Mouse (Mus musculus): Measurements from ENCODE around the gene Mpig6b.
A peak's percentile ranks its signal among the peaks of the same experiment; 100 is the strongest.

The Mpig6b gene

GRCm38 (mm10) chr17:35085208-35085865 is 19.4 kb upstream of the Mpig6b start, which contains the start of gene Ly6g6f:
Gene Ly6g6f, minus strand, starts transcription at chr17:35085610.
- DNase-seq (ENCODE audit: low spot score in 2 of 2): no peak

DNA sequence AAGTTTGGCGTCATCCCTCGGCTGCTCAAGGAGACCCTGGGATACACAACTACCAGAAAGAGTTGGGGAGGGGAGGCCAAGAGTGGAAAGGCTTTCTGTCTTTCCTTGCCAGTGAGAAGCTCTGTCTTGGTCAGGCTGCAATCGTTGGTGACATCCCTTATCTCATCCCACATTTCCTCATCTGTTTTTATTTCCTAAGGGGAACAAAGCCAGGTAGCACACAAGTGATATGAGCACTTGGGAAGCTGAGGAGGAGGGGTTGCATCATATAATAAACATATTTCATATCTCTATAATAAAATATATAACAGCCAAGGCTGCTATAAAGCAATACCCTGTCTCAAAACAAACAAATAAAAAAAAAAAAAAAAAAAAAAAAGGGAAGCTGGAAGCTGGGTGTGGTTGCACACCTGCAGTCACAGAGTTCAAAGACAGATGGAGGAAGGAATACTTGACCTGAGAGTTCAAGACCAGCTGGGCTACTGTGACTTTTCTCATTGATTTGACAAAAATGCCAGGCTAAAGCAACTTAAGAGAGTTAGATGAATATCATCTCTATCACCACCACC is 18.0 kb upstream of the Mpig6b start:
- DNase-seq (ENCODE audit: low spot score in 2 of 2): no peak

DNA sequence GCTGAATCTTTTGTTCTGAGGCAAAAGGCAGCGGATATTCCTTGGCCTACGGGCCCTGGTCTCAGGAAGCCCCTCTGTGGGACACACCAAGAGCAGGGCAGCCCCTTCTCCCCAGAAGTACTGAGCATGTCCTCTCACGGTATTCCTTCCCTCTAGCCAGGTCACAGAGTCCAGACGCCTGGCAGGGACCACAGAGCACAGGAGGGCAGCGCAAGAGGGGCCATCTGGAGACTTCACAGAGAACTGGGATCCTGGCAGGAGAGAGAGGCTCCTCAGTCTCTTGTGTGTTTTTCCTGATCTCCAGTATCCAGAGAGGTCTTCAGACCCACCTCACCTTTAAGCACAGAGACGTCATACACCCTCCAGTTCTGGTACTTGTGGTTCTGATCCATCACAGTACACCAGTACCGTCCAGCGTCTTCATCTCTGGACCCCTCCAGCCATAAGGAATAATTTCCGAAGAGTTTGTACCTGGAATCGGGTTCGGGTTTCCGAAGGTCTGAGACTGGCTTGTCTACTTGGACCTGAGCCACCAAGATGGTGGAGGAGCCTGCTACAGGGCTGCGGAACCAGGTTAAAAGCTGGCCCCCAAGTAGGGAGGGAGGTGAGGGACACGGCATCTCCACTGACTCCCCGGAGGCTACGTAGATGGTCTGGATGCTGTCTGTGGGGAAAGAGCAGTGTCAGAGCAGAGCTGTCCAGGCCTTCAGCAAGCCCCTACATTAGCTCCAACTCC is 17.0 kb upstream of the Mpig6b start:
- no peak for DNase-seq (ENCODE audit: low spot score in 2 of 2)

GRCm38 (mm10) chr17:35080710-35081109 is 14.7 kb upstream of the Mpig6b start:
- DNase-seq (ENCODE audit: low spot score in 2 of 2): no peak

DNA sequence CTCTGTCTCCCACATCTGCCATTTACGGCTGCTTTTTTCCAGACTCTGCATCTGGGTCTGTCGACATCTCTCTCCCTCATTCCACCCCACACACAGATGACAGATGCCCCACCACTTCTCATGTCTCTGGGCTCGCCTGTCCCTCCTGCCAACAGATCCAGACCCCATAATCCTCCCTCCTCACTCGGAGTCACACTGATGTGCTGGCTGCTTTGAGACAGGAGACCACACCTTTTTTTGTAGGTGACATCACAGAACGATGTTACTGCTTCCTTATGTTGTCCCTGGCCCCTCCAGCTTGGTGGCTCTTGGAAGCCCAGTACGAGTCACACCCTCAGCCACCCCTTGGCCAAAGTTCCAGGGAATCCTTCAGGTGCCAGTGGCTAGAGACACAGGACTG is 14.3 kb upstream of the Mpig6b start:
- no peak for DNase-seq (ENCODE audit: low spot score in 2 of 2)

GRCm38 (mm10) chr17:35079778-35080177 is 13.8 kb upstream of the Mpig6b start:
- DNase-seq (ENCODE audit: low spot score in 2 of 2): no peak

DNA sequence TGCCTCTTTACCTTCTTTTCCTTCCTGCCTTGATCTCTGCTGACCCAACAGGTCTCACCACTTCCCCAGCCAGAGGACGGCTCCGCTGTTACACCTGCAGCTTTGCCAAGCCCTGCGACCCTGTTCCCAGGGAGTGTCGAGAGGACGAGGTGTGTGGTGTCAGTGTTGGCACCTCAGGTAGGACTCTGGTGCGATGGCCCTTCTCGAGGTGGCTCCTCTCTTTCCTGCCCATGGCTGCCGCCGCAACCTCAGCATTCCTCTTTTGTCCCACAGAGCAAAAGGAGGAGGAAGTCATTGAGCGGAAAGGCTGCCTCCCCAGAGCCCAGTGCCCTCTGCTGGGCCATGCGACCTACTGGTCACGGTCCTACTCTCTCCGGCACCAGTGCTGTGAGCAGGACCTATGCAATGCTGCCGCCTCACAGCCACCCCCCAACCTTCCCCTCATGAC is 11.8 kb upstream of the Mpig6b start, which contains the start of gene Ly6g6d:
TSS of gene Ly6g6d (minus strand) at position 280 of the 448 bp plus-strand sequence.
- peak in 1 of 2 experiments; percentile 50 for DNase-seq (ENCODE audit: low spot score in 2 of 2)

- peak in 1 of 2 experiments; percentile 25 for DNase-seq (ENCODE audit: low spot score in 2 of 2)
Observed at GRCm38 (mm10) chr17:35077285-35077684, 11.3 kb upstream of the Mpig6b start.

GRCm38 (mm10) chr17:35076507-35077176 is 10.7 kb upstream of the Mpig6b start, which contains the start of gene Ly6g6e:
Gene Ly6g6e, plus strand, starts transcription at chr17:35076902.
- DNase-seq (ENCODE audit: low spot score in 2 of 2): no peak

DNA sequence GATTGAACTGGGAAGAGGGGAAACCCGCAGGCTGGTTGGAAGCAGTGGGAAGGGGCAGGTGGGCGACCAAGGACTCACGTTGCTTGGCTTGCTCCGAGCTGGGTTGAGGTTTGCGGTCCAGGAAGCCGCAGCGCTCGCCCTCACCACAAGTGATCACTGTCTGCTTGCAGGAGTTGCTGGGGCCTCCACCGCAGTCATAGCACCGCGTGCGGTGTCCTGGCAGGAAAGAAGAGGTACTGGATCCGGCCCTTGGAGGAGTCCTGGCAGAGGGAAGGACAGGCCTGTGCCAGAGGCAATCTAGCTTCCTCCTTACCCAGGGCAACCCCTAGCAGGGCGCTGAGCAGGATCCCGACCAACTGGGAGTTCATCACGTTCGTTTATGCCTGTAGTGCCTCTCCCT is 8.1 kb upstream of the Mpig6b start:
- DNase-seq (ENCODE audit: low spot score in 2 of 2): no peak

GRCm38 (mm10) chr17:35071454-35071853 is 5.5 kb upstream of the Mpig6b start:
- no peak for DNase-seq (ENCODE audit: low spot score in 2 of 2)

DNA sequence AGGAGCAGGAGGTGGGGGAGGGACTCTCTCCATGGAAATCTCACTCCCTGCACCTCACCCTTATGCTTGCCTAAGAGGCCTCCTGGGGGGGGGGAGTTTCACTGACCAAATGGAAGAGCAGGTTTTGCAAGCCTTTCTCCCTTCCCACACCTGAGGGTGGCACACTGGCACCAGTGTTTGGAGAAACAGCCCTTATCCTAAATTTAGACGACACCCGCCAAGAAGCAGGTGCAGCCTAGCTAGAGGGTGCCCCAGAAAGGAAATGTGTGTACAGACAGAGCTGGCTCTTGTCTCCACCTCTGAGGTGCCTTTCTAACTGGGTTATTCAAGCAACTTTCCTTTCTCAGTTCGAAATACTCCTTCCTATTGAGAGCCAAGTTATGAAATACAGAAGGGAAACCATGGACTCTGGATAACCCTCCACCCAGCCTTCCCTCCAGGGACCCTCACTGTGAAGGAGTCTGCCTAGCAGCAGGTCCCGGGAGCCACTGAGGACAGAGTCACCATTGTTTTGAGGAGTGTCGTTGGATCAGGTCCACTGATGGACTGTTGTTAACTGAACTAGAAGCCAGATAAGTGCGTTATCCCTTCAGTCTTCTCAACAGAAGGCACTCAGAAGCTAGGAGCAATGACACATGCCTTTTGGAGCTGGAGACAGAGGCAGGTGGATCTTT is 4.7 kb upstream of the Mpig6b start:
- DNase-seq (ENCODE audit: low spot score in 2 of 2): no peak

DNA sequence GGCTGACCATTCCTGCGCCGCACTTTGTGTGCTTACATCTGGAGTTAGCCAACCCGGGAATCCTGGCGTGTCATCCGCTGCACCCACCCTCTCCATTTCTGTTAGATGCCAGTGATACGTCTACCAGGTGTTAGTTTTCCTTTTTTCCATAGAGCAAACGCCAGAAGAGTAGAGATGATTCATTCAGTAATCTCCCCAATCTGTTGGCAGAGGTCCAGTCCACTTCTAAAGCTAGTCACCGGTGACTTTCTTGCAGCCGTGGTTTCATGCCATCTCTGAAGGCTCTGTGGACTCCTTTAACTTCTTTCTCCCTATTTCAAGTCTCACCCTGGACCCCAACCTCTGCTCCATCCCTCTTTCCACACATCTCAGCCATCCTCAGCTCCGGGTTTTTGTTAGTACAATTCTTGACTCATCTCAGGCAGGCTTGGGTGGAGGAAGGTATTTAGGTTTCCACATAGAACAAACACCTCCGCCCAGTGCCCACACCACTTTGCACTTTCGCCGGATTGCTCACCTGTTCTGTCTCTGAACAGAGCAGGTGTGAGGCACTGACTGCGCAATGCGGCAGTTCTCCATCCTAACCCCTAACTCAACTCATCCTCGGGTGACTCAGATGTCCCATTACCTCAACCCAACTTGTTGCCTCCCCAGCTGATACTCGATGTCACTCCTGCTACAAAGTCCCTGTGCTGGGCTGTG is 2.4 kb upstream of the Mpig6b start:
- no peak for DNase-seq (ENCODE audit: low spot score in 2 of 2)

DNA sequence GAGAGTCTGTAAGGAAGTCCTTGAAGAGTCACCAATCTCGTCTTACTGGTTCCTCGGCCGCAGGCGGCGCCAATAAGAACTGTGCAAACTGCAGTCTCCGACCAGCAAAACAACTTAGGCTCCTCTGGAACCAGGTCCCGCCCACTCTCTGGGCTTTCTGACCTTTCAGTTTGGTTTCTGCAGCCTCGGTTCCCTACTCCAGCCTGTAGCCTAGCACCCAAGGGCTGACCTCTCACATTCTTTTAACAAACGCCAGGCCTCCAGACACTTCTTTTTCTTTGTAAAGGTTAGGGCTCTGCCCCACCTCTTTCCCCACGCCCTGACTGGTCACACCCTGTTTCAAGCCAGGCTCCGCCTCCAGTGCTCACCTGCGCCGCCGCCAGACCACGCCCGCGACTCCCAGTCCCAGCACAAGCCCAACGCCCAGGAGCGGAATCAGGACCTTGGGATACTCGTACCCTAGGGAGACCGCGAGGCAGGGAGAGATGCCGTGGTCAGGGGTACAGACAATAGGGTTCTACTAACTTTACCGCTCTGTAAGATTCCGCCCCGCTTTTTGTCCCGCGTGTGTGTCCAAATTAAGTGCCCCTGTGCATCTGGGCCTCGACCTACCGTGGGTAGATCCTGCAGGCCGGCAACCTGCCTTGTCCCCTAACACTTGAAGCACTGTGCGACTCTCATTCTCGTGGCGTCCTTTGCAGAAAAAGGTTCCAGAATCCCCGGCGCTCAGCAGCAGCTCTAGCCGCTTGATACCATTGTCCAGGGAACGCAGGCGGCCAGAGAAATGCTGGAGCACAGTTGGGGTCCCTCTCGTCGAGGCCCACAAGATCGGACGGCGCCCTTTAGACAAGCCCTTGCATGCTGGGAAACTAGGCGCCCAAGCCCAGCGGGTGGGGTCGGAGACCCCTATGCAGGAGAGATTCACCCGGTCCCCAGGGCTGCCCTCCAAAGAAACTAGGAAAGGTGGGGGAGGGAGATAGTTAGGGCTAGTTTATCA is 735 bp downstream of the Mpig6b start, which contains the start of gene Ly6g6c:
TSS of gene Ly6g6c (plus strand) at position 438 of the 997 bp plus-strand sequence.
- DNase-seq (ENCODE audit: low spot score in 2 of 2): no peak

GRCm38 (mm10) chr17:35064378-35064877 is 1.6 kb downstream of the Mpig6b start:
- no peak for DNase-seq (ENCODE audit: low spot score in 2 of 2)

GRCm38 (mm10) chr17:35063466-35063865 is 2.5 kb downstream of the Mpig6b start:
- DNase-seq (ENCODE audit: low spot score in 2 of 2): no peak

GRCm38 (mm10) chr17:35061299-35061698 is 4.7 kb downstream of the Mpig6b start:
- DNase-seq (ENCODE audit: low spot score in 2 of 2): no peak

GRCm38 (mm10) chr17:35060737-35061297 is 5.2 kb downstream of the Mpig6b start:
- no peak for DNase-seq (ENCODE audit: low spot score in 2 of 2)

- DNase-seq (ENCODE audit: low spot score in 2 of 2): no peak
Observed at GRCm38 (mm10) chr17:35060071-35060470, 5.9 kb downstream of the Mpig6b start.
